9 mouse cellular contexts compared by ENCODE assay signal in the genomic region with DNA sequence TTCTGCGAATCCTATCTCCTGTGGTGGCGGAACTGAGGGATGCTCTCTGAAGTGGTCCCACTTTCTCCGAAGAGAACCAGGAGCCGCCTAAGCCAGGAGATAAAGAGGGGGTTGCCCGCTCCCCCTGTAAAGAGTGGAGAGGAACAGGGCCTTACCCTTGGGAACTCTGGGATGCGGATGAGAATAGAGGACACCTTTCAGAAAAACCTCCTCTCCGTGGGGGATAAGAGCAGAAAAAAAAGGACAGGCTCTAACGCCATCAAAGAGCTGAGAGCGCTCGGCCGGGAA. TPM values are rescaled to one million over a fixed set of nuclear protein-coding genes. Genes with fewer than 3 reads are reported as not detected.
DNase-seq lines count a peak whose midpoint lies in the region; ATAC-seq and TF ChIP-seq lines count a peak whose summit lies in the region.
"Had no signal": no experiment of that assay in that cellular context is flagged by ENCODE, and none has a peak within 500 bp of the region (broad histone marks: within the 10 kb centered on the region; RNA-seq: fewer than 3 reads in every experiment).

No protein-coding gene starts in this region.

- WGBS in kidney, postnatal 0 days = 2% methylated on average over 11 of the region's 11 CpGs
- 2% methylated on average over 11 of the region's 11 CpGs for WGBS in forebrain, embryonic 11.5 days
- 1% methylated on average over 11 of the region's 11 CpGs for WGBS in limb, embryonic 11.5 days
- WGBS in neural tube, embryonic 14.5 days = 1% methylated on average over 11 of the region's 11 CpGs

- peaks cover 43% of the 10 kb centered on the region for H3K27me3 ChIP-seq in kidney, postnatal 0 days (ENCODE audit: insufficient read depth, low read length)
- H3K27me3 ChIP-seq in forebrain, embryonic 11.5 days (ENCODE audit: control insufficient read depth, insufficient read depth, low read length) = peaks cover 40% of the 10 kb centered on the region
- H3K27me3 ChIP-seq in limb, embryonic 11.5 days (ENCODE audit: control insufficient read depth, insufficient read depth, low read length) = peaks cover 56% of the 10 kb centered on the region
- peaks cover 7% of the 10 kb centered on the region; the same call in 1 of the 2 replicates for H3K27me3 ChIP-seq in neural tube, embryonic 14.5 days (ENCODE audit: control insufficient read depth, insufficient read depth, low read length)

- no peak for ATAC-seq in kidney, postnatal 0 days (replicated peaks; ENCODE audit: low FRiP score, low read depth)
- ATAC-seq in forebrain, embryonic 11.5 days (replicated peaks; ENCODE audit: low FRiP score) = no peak
- no peak for ATAC-seq in limb, embryonic 11.5 days (ENCODE audit: insufficient number of reproducible peaks, low FRiP score, low TSS enrichment, low read depth)
- peak; percentile 52 for ATAC-seq in neural tube, embryonic 14.5 days (ENCODE audit: low read depth)

- peak overlapping the region; percentile 59 for H3K4me2 ChIP-seq in kidney, postnatal 0 days (ENCODE audit: low read length)
- H3K4me2 ChIP-seq in forebrain, embryonic 11.5 days (ENCODE audit: low read depth, low read length, severe bottlenecking) = peak overlapping the region; percentile 69
- H3K4me2 ChIP-seq in limb, embryonic 11.5 days (ENCODE audit: low read depth, severe bottlenecking) = peak overlapping the region; percentile 57; the same call in 1 of the 2 replicates
- peak overlapping the region; percentile 71 for H3K4me2 ChIP-seq in neural tube, embryonic 14.5 days (ENCODE audit: low read depth, low read length)

- no peak overlapping the region for H3K9ac ChIP-seq in kidney, postnatal 0 days (ENCODE audit: low read depth, low read length)
- peak overlapping the region; percentile 37 for H3K9ac ChIP-seq in forebrain, embryonic 11.5 days (ENCODE audit: low read length)
- no peak overlapping the region for H3K9ac ChIP-seq in limb, embryonic 11.5 days (ENCODE audit: low read length)
- peak overlapping the region; percentile 96 for H3K9ac ChIP-seq in neural tube, embryonic 14.5 days (replicated peaks; ENCODE audit: low read depth, low read length)

- no peak overlapping the region for H3K27ac ChIP-seq in kidney, postnatal 0 days
- peak overlapping the region; percentile 62; the same call in 1 of the 2 replicates for H3K27ac ChIP-seq in forebrain, embryonic 11.5 days (ENCODE audit: low read depth, low read length)
- no peak overlapping the region for H3K27ac ChIP-seq in limb, embryonic 11.5 days (replicated peaks; ENCODE audit: low read depth, low read length)
- H3K27ac ChIP-seq in neural tube, embryonic 14.5 days (ENCODE audit: low read depth, low read length) = peak overlapping the region; percentile 97
- H3K27ac ChIP-seq: gastrocnemius, adult 2 months had no signal

- peaks cover 9% of the 10 kb centered on the region for H3K4me1 ChIP-seq in kidney, postnatal 0 days (replicated peaks; ENCODE audit: insufficient read depth, low read length)
- H3K4me1 ChIP-seq in forebrain, embryonic 11.5 days (replicated peaks; ENCODE audit: control insufficient read depth, insufficient read depth, low read length) = peaks cover 5% of the 10 kb centered on the region
- H3K4me1 ChIP-seq in limb, embryonic 11.5 days (ENCODE audit: control insufficient read depth, insufficient read depth, low read length) = peaks cover 11% of the 10 kb centered on the region; the same call in 1 of the 2 replicates
- no peaks in the 10 kb centered on the region for H3K4me1 ChIP-seq in neural tube, embryonic 14.5 days (ENCODE audit: control insufficient read depth, insufficient read depth, low read length)

- no peaks in the 10 kb centered on the region for H3K9me3 ChIP-seq in kidney, postnatal 0 days (replicated peaks; ENCODE audit: low read length)
- H3K9me3 ChIP-seq in forebrain, embryonic 11.5 days (ENCODE audit: control insufficient read depth, low read length) = no peaks in the 10 kb centered on the region
- no peaks in the 10 kb centered on the region for H3K9me3 ChIP-seq in limb, embryonic 11.5 days (ENCODE audit: control insufficient read depth, low read length)
- no peaks in the 10 kb centered on the region for H3K9me3 ChIP-seq in neural tube, embryonic 14.5 days (ENCODE audit: control insufficient read depth, low read length)

- no peaks in the 10 kb centered on the region for H3K36me3 ChIP-seq in kidney, postnatal 0 days (ENCODE audit: insufficient read depth, low read length)
- H3K36me3 ChIP-seq in forebrain, embryonic 11.5 days (ENCODE audit: control insufficient read depth, insufficient read depth, low read length) = no peaks in the 10 kb centered on the region
- no peaks in the 10 kb centered on the region for H3K36me3 ChIP-seq in limb, embryonic 11.5 days (ENCODE audit: control insufficient read depth, insufficient read depth, low read length)
- H3K36me3 ChIP-seq in neural tube, embryonic 14.5 days (ENCODE audit: control insufficient read depth, insufficient read depth, low read length) = no peaks in the 10 kb centered on the region

- peak overlapping the region; percentile 16 for H3K4me3 ChIP-seq in kidney, postnatal 0 days (replicated peaks; ENCODE audit: low read depth, low read length)
- peak overlapping the region; percentile 43 for H3K4me3 ChIP-seq in forebrain, embryonic 11.5 days (ENCODE audit: low read depth, low read length)
- peak overlapping the region; percentile 36 for H3K4me3 ChIP-seq in limb, embryonic 11.5 days (ENCODE audit: low read depth, low read length)
- peak overlapping the region; percentile 68 for H3K4me3 ChIP-seq in neural tube, embryonic 14.5 days (ENCODE audit: low read depth, low read length)

- DNase-seq in kidney, postnatal 0 days (ENCODE audit: low spot score) = no peak
- no peak for DNase-seq in kidney, postnatal 14 days
- DNase-seq in forebrain, embryonic 11.5 days (ENCODE audit: low spot score) = no peak
- no peak for DNase-seq in limb, embryonic 11.5 days (ENCODE audit: low spot score)
- no peak for DNase-seq in layer of hippocampus, postnatal 10 days (ENCODE audit: low spot score in 2 of 2)
- no peak for DNase-seq in adrenal gland, adult (ENCODE audit: inconsistent age in 2 of 2, low spot score in 1 of 2)
- no peak for DNase-seq in cerebellum, adult 18-20 months
- DNase-seq: gastrocnemius, adult 2 months had no signal

- TF ChIP-seq CTCF in kidney, postnatal 0 days (IDR thresholded peaks at IDR 0.05; ENCODE audit: low read depth) = no peak

RNA-seq across cellular contexts. Expression of gene Ina, which starts 0.4 kb away (rescaled TPM):
- 0.05 and 0.24 TPM in 2 replicates for polyA plus RNA-seq in kidney, postnatal 0 days (2015; fragmentation: Nextera tagmentation; extraction: Ambion mirVana)
- polyA plus RNA-seq in forebrain, embryonic 11.5 days (2014; fragmentation: Nextera tagmentation; extraction: Ambion mirVana) = 102 and 110 TPM in 2 replicates
- polyA plus RNA-seq in limb, embryonic 11.5 days (2014; fragmentation: Nextera tagmentation; extraction: Ambion mirVana) = 0.35 and 0.44 TPM in 2 replicates
- 535 and 653 TPM in 2 replicates for polyA plus RNA-seq in neural tube, embryonic 14.5 days (2014; fragmentation: Nextera tagmentation; extraction: Ambion mirVana)
- 100 to 1,000 TPM; 197 to 202 TPM for total RNA-seq in layer of hippocampus, postnatal 10 days (2021)
- total RNA-seq: gastrocnemius, adult 2 months had no signal

RNA-seq across cellular contexts. Expression of gene Nt5c2, which starts 0.8 kb away (rescaled TPM):
- 68.4 and 87.5 TPM in 2 replicates for polyA plus RNA-seq in kidney, postnatal 0 days (2015; fragmentation: Nextera tagmentation; extraction: Ambion mirVana)
- 71.8 and 77.9 TPM in 2 replicates for polyA plus RNA-seq in forebrain, embryonic 11.5 days (2014; fragmentation: Nextera tagmentation; extraction: Ambion mirVana)
- 75.2 and 94.6 TPM in 2 replicates for polyA plus RNA-seq in limb, embryonic 11.5 days (2014; fragmentation: Nextera tagmentation; extraction: Ambion mirVana)
- polyA plus RNA-seq in neural tube, embryonic 14.5 days (2014; fragmentation: Nextera tagmentation; extraction: Ambion mirVana) = 72.0 and 80.3 TPM in 2 replicates
- total RNA-seq in layer of hippocampus, postnatal 10 days (2021) = 10 to 100 TPM; 65.6 to 78.1 TPM

RNA-seq across cellular contexts. Expression of gene Pcgf6, which starts 36.6 kb away (rescaled TPM):
- polyA plus RNA-seq in kidney, postnatal 0 days (2015; fragmentation: Nextera tagmentation; extraction: Ambion mirVana) = 19.2 and 20.3 TPM in 2 replicates
- polyA plus RNA-seq in forebrain, embryonic 11.5 days (2014; fragmentation: Nextera tagmentation; extraction: Ambion mirVana) = 35.1 and 37.3 TPM in 2 replicates
- 36.5 and 38.9 TPM in 2 replicates for polyA plus RNA-seq in limb, embryonic 11.5 days (2014; fragmentation: Nextera tagmentation; extraction: Ambion mirVana)
- 45.0 and 46.9 TPM in 2 replicates for polyA plus RNA-seq in neural tube, embryonic 14.5 days (2014; fragmentation: Nextera tagmentation; extraction: Ambion mirVana)
- total RNA-seq in layer of hippocampus, postnatal 10 days (2021) = 10 to 100 TPM; 19.7 to 20.4 TPM

RNA-seq across cellular contexts. Expression of gene Taf5, which starts 53.4 kb away (rescaled TPM):
- polyA plus RNA-seq in kidney, postnatal 0 days (2015; fragmentation: Nextera tagmentation; extraction: Ambion mirVana) = 3.5 and 4.3 TPM in 2 replicates
- polyA plus RNA-seq in forebrain, embryonic 11.5 days (2014; fragmentation: Nextera tagmentation; extraction: Ambion mirVana) = 10.6 and 11.8 TPM in 2 replicates
- polyA plus RNA-seq in limb, embryonic 11.5 days (2014; fragmentation: Nextera tagmentation; extraction: Ambion mirVana) = 11.8 and 12.3 TPM in 2 replicates
- 7.7 and 9.8 TPM in 2 replicates for polyA plus RNA-seq in neural tube, embryonic 14.5 days (2014; fragmentation: Nextera tagmentation; extraction: Ambion mirVana)
- 1 to 10 TPM; 6.9 to 7.2 TPM for total RNA-seq in layer of hippocampus, postnatal 10 days (2021)

Comparison
In these comparisons a context has a peak if more than half of its experiments do, and no peak if none do; other contexts are left out.
1. H3K27ac ChIP-seq: peak in forebrain, embryonic 11.5 days (single experiment) and neural tube, embryonic 14.5 days (single experiment); none in kidney, postnatal 0 days (single experiment) and limb, embryonic 11.5 days (single experiment).
2. H3K4me3 ChIP-seq: peak in every context shown above with its lines; median percentile 68 in neural tube, embryonic 14.5 days; 43 in forebrain, embryonic 11.5 days; 36 in limb, embryonic 11.5 days; 16 in kidney, postnatal 0 days.
3. H3K9ac ChIP-seq: peak in forebrain, embryonic 11.5 days (single experiment) and neural tube, embryonic 14.5 days (single experiment); none in kidney, postnatal 0 days (single experiment) and limb, embryonic 11.5 days (single experiment).
4. RNA of gene Ina, which starts 0.4 kb away (polyA plus RNA-seq): 535 to 653 TPM in neural tube, embryonic 14.5 days and 102 to 110 TPM in forebrain, embryonic 11.5 days; 0.35 to 0.44 TPM in limb, embryonic 11.5 days and 0.05 to 0.24 TPM in kidney, postnatal 0 days; every median in the first group is over 10 times any median in the second.
5. Peak in every context shown above with its lines, with median percentiles within 50 percentile points of each other: H3K4me2 ChIP-seq.